Mouse (Mus musculus) olfactory bulb, adult 2 months (tissue): Measurements from ENCODE around the gene Grxcr1.

Experiments used
- CTCF ChIP-seq: fragments of 200-500 bp; IDR thresholded peaks from 2 replicates; pipeline ENCODE4 v1.5.1; 2012; ENCODE audit warnings: low read depth, mild to moderate bottlenecking, low read length, moderate library complexity; ENCODE audit not compliant: insufficient read depth
- POLR2A ChIP-seq: fragments of 200-500 bp; IDR thresholded peaks from 2 replicates; pipeline ENCODE4 v1.6.1; 2012; ENCODE audit warnings: mild to moderate bottlenecking, low read depth, low read length, moderate library complexity; ENCODE audit not compliant: insufficient read depth

- TF ChIP-seq POLR2A = no peak
- no peak for TF ChIP-seq CTCF
Observed at GRCm38 (mm10) chr5:68120880-68121279, 89.2 kb downstream of the Grxcr1 start.
